Mouse (Mus musculus) kidney, adult 9 months (tissue): ENCODE data around the gene Nr5a1.

Experiments
- DNase-seq: peaks from one replicate; pipeline ENCODE4 v3.0.0; 2022

Nr5a1 gene

DNA sequence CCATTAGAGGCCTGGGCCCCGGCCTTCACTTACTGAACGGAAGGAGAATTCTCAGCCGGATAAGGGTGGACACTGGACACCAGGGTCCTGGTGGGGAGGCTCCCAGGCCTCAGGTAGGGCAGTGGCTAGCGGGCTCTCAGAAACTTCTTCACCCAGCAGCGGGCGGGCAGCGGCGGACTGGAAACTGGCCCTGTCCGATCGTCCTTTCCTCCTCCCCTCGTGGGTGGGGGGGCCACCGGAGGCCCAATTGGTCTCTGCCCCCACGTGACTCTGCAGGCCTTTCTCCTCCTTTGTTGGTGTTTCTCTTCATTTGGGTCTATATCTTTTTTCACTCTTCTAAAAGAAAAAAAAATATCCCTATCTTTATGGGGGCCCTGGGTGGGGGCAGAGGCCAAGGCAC, at the start of gene Nr5a1:
Gene Nr5a1 (minus strand): TSS at position 219 of the 400 bp plus-strand sequence.
- DNase-seq, result no peak

DNA sequence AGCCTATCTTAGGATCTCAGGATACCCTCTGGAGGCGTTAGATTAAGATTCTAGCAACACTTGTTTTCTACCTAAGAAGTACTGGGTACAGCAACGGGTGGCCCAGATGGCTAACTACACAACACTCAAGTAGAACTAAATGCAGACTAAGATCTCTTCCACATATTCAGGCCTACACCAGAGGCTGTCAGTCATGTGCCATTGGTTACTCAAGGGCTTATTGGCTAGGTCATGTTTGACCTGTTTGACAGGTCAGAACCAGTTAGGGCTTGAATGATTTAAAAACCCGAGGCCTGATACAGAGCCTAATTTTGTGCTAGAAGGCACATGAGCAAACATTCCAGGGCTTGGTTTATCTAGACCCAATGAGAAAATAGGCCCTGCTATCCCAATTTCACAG, 25.5 kb upstream of the Nr5a1 start:
- DNase-seq, result peak; percentile 2

DNA sequence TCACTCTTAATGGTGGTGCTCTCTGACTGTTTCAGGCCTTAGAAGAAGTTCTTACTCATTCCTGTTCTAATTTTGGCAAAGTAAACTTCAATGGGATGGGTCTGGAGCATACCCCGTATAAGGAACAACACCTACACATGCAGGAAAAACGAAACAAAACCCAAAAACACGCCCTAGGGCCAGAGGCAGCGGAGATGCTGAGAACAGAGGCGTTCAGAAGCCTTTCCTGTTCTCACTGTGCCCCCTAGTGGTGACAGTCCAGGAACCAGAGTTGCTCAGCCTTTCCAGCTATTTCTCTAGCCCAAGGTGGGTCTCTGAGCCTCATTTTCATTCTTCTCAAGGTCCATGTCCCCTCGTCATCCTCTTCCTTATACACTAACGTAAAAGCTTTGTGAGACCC, 25.1 kb upstream of the Nr5a1 start:
- DNase-seq, result peak; percentile 57

DNA sequence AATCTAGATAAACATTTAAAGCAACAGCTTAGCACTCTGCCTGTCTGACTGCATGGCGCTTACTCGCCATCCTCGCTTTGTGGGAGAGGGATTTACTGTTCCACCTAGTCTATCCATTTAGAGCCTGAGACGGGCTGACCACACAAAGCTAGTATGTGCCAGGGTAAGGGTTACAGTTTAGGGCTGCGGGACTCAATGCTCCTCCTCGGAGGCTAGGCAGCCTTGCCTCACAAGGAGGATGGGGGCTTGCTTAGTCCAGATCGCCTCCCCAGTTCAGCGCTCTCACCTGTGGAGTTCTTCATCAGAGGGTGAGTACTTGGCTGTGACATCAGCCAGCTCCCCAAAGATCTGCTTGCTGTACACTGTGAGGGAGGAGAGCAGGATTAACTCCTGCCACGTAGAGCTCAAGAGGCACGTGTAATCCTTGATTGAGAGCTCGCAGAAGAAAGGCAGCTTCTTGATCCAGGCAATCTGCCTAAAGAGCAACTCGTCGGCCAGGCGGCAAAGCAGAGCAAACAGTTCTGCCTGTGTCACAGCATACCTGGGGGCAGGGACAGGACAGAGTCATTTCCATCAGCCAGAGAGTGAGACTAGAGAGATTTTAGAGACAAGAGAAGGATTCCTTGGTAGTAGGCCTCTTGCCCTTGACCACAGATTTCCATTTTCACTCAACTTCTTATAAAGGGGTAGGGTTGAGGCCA, 24.4 kb upstream of the Nr5a1 start:
- no peak for DNase-seq

DNA sequence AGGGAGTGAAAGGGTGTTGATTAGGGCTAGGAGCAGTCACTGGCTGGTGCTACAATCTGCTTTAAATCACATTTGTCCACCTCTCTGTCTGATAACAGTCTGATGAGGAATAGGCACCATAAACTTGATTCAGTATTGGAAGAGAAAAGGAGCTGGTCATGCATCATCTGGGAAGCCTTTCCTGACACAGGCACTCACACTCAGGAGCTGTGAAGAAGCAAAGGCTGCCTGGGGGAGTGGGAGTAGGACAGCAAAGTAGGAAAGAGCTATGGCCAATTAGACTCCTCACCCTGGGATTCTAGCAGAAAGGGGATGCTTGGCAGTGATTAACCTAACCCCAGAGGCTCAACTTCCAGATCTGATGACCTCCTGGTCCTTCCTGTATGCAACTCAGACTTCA, 21.4 kb upstream of the Nr5a1 start:
- DNase-seq, result no peak

DNA sequence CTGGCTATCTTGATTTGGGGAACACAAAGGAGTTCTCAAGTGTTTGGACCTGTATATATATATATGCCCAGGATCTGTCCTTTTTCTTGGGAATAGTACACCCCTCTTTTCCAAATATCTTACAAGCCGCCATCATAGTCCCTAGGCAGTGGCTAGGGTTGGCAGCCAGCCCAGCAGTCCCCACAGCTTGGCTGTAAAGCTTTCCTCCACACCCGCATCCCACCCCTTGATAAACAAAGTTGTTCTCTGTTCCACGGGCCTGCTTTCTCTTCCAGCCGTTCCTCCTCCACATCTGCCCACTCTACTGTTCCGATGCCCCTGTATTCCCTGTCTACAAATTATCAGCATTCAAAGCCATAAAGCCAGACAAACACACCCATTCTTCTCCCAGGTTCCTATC, 20.4 kb upstream of the Nr5a1 start:
- DNase-seq, result no peak

DNA sequence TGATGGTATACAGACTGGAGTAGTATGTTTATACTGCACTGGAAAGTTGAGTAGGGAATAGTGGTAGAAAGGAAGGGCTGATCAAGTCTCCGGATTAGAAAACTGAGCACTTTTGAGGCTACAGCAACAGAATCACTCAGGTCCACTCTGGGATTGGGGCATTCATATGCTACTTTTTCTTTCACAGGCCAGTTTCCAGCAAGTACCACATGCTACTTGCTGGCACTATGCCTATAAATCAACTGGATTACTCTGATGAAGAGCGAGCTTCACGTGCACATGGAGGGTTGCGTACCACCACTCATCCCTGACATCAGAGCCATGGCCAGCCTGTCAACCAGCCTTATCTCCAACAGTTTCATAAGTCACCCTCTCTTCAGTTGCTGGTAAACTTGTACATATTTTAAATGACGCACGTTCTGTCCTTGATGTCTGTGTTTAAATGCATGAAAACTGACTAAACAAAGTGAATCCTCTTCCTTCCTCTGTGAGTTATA, 16.0 kb upstream of the Nr5a1 start:
- DNase-seq, result no peak

DNA sequence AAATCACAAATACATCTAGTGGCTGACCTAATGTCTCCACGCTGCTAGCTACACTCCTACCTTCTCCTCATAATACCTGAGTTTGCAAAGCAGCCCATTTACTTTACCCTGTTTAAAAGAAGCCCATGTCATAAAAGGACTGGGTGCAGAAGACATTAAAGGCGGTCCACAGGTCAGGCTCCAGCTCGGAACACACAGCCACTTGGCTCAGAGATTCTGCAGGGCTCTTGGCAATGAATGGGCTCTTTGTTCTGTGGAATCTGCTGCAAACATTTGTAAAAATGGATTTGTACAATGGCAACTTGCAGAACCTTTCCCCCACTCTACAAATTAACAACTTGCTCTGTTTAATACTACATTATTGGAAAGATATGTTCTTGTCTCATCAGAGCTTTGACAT, 11.1 kb upstream of the Nr5a1 start:
- no peak for DNase-seq

DNA sequence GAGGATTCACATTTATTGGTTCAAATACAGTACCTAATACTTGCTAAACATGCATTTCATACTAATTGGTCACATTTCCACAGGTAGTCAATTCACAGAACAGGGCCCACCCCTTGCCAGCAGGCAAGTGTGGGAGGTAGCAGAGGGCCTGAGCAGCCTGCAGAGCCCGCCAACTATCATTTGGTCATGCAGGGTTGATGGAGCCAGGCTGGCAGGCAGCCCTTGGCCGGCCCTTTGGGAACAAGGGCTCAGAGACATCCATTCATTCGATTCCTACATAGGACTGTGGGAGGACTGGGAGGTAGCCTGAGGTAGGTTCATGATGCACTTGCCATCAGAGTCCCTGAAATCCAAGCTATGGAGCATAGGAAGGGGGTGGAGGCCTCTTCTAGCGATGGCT, 9.0 kb upstream of the Nr5a1 start:
- no peak for DNase-seq

DNA sequence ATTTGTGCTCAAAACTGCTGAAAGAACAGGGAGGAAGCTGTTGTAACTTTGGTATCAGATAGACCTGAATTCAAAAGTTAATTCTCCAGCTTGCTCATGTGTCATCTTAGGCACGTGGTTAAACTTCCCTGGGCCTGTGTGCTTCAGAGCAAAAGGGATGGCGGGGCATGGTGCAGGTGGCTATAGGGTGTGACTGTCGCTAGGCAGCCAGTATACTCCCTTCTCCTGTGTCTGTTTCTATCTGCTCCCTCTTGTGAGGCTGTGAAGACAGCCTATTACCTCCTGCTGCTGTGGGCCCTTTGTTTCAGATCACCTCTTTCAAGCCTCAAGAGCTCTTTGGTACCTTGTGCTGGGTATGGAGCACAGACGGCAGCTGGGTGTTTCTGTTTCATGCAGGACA, 7.7 kb upstream of the Nr5a1 start:
- DNase-seq, result no peak

DNA sequence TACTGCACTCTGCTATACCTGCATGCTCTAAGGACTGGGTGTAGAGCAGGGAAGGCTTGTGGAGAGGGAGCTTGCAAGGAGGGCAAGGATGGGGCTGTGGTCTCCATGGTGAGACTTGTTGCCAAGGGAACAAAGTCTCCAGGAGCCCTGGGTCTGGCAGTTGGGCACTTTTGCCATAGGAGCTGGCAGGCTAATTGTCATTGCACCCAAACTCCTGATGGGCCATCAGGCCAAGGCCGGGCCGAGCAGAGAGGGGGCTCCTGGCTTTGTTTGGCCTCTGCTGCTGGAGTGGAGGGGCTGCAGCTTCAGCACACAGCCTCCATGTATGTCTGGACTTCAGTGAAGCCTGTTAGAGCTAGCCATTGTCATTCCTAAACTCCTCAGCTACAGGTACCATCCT, 6.3 kb upstream of the Nr5a1 start:
- no peak for DNase-seq

DNA sequence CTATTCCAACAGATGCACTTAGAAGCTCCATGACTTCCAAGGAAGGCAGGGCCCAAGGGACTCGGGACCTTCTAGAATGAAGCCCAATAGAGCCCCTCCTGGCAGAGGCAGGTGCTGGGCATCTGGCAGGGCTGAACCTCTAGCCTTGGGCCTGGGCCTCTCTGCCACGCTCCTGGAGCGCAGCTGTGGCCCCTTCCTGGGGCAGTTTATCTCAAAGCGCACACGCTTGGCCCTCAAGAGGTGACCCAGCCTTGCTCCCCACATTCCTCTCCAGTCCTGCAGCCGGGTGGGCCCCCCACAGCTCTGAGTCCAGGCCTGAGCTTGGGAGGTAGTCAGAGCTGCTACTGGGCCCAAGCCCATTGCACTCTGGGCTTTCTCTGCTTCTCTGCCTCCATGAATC, 5.0 kb upstream of the Nr5a1 start:
- no peak for DNase-seq

DNA sequence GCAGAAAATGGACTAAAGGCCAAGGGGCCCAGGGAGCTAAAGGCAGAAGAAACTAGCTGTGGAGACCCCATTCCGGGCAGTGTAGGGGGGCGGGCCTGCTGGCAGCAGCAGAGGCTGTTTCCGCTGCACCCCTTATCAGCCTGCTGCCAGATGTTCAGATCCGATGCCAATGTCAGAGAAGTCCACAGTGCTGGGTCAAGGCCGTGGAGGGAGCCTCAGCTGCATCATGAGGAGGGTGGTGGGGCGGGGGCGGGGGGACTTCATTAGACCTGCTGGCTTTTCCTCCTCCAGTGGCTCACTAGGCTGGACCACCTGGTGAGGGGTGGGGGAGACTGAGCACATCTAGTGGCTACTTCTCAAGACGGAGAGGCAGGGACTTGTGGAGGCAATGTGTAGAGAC, 4.3 kb upstream of the Nr5a1 start:
- no peak for DNase-seq

DNA sequence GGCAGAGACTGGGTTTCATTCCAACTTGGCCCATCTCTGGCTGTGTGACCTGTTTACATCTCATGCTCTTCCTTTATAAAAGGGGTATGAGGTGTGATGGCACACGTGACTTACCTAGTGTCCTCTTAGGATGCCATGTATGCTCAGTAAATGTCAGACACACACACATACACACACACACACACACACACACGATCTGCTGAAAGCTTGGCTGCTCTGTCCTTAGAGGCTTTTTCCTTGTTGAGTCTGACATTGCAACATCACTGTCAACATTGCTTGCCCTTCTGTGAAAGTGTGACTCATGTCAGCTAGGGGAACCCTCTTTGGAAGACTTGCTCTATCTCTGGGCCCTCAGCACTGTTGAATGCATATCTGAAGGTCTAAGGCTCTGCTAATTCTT, 3.1 kb upstream of the Nr5a1 start:
- no peak for DNase-seq

DNA sequence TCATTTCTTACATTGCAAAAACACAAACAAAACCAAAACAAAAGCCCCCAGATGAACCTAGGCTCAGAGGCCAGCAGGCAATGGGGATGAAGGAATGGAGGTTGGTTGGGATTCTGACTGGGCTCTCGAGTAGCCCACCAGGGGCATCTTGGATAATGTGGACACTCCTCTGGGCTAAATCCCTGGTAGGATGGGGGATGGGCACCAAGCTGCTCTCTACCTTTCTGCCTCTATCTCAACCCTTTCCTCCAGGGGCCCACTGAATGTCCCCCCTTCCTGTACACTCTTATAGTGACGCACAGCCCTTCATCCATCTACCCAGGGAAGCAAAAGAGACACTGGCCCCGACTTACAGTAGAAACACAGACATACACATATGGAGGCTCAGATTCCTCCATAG, 746 bp downstream of the Nr5a1 start:
- no peak for DNase-seq

DNA sequence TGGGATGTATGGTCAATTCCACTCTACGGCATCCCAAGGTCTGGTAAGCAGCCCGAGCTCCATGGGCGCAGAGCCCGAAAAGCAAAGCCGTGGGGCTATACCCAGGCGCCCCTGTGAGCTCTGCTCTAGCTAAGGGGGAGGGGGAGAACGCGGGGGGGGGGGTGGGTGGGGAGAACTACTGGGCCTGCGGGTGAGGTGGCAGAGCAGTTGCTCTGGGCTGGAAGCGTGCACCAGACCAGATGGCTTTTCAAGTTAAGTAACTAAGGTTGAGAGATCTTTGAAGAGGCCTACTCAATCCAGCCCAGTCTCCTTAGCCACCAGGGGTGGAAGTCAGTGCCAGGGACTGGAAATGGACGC, 1.6 kb downstream of the Nr5a1 start:
- DNase-seq, result no peak

DNA sequence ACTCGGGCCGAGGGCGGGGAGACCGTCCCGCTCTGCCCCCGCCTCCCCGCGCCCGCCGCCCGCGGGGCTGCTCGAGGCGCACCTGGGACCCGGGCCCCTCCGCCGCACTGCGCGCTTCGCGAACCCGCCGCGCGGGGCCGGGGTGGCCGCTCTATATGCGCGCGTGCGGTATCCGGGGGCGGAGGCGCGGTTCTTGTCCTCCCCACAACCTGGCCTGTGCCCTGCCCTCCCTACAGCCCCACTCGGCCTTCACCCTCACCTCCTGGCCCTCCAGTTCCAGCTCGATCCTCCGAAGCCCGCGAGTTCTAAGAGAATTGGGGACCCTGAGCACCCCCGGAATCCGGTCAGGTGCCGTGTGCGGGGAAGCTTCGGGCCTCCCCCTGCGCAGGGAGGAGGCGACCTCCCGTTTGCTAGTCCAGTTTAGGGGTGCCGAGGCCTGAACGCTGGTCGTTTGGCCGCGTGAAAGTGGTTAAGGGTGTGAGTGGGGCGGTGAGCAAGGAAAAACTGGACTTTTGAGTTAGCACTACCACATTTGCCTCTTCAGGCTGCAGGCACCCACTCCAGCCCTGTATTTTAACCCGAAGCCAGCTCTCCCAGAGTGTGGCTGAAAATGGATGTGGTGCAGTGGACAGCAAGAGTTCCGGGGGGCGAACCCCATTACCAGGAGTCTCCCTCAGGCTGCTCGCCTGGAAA, 2.1 kb downstream of the Nr5a1 start:
- DNase-seq, result no peak

DNA sequence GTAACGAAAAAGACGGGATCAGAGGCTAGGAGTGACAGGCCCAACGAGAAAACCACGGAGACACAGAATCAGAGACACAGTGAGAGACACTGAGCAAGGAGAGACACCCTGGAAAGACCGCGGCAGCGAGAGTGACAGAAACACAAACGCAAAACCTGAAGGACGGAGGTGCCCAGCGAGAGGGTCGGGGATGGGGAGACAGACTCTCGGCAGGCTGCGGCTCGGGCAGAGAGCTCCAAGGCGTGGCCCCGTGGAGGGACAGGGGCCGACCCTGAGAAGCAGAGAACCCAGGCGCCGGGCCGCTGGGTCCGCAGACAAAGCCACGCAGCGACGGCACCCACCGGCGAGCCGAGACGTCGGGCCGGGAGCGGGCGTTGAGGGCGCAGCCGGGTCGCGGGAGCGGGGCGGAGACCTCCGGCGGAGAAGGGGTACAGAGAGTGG, 2.9 kb downstream of the Nr5a1 start:
- peak; percentile 12 for DNase-seq

DNA sequence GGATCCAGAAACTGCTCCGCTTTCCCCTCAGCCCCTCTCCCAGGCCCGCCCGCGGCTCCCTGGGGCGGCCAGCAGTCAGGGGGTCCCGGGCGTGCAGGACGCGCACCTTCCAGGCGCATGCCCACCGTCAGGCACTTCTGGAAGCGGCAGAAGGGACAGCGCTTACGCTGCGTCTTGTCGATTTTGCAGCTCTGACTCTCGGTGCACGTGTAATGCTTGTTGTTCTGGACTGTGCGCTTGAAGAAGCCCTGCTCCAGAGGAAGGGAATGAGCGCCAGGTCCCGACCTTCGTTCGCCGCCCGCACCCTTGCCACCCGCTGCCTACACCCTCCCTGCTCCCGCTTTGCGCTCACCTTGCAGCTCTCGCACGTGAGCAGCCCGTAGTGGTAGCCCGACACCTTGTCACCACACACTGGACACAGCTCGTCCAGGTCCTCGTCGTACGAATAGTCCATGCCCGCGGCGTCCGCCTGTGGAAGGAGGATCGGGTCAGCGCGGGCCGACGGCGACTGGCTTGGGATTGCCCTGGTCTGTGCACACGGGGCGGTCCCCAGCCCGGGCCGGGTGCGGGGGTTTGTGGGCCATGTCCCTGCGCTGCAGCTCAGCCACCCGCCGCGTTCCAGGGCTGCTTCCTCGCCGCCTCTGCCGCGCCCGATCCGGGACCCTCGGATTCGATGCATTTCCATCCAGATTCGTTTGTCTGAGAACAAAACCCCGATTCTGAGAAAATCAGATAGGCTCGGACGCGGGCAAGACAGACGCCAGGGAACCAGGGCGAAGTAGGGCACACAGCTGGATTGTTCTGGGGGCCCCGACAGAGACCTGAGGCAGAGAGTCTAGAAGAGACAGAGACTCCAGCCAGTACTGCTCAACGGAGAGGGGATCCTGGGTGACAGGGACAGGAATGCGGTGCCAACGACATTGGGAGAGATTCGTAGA, 3.8 kb downstream of the Nr5a1 start:
- DNase-seq, result peak; percentile 42

DNA sequence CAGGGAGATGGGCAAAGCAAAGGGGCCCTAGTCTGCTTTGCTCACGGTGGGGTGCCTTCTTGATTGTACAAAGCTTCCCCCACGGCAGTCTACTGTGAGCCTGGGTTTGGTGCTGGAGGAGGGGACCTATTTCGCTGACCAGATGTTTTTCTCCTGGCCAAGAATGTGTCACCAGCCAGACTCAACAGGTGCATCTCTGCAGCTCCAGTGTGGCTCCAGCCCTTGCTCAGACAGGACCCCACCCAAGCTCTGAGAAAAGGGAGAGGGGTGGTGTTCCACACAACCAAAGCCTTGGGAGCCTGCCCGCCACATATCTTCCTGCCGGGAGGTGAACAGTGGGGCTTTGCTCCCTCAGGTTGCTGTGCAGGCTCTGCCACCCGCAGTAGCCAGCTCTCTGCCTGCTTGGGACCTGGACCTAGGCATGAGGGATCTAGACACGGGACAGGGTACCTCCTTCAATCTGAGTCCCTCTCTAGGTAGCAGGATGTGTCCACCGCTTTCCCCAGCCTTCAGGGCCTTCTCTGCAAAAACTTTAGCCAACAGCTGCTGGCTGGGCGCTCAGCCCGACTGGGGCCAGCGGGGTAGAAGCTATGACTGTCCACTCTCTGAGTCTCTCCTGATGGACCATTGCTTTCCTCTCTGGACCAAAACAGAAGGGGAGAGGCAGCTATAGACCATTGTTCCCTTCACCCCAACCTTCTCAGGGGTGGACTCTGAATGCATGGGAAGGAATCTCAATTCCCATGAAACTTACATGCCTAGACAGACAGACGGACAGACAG, 5.2 kb downstream of the Nr5a1 start:
- no peak for DNase-seq

DNA sequence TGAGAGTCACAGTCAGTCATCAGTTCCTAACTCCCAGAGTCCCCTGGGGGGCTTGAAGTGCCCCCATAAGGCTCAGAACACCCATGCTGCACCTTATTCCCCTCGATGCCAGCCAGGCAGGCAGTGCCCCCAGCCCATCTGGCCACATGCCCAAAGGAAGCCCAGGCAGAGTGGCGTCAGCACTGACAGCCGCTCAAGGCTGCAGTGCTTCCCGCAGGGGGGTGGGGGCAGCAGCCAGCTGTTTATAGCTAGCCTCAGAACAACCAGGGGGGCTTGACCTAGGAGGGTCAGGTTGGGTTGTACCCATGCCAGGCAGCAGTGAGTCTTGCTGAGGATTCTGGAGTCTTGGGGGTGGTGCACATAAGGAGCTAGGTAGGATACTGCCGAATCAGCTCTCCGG, 7.7 kb downstream of the Nr5a1 start:
- DNase-seq, result no peak

DNA sequence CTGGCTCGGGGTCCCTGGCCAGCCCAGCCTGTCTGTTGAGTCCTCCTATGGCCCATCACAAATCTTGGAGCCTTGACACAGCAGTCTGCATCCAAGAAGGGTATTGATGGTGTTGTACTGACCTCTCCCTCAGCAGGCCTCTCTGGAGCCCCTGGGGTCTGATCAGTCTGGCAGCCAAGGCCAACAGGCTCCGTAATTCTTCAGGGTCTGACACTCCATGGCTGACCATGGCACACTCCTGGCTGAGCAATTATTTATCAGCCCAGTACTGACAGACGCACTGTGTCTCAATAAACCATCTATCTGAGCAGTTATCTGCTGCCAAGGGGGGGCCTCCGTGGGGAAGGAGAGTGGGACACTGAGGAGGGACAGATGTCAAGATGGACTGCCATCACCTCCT, 9.3 kb downstream of the Nr5a1 start:
- DNase-seq, result no peak

DNA sequence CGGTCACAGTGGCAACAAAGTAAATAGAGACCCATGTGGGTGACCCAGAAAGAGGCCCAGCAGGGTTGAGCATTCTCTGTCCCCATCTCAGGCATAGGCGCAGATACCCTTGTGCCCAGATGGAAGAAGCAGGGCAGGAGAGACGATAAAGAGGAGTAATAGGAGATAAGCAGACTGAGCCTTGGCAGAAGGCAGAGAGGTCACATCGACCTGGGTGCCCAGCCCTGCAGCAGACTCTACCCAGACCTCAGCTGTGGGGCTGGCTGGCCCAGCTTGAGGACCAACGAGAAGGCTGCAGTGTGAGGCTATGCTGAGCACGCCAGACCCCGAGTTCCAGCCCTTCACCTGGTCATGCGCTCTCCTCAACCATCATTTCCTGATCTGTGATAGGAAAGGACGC, 10.0 kb downstream of the Nr5a1 start:
- no peak for DNase-seq
